In genomic region chr7:79147011-79147837, GRCm38 (mm10) we compare ENCODE assay signal across 10 mouse cellular contexts. TPM values are rescaled to one million over a fixed set of nuclear protein-coding genes. Genes with fewer than 3 reads are reported as not detected.
DNase-seq lines count a peak whose midpoint lies in the region; ATAC-seq and TF ChIP-seq lines count a peak whose summit lies in the region.
"Had no signal": no experiment of that assay in that cellular context is flagged by ENCODE, and none has a peak within 500 bp of the region (broad histone marks: within the 10 kb centered on the region; RNA-seq: fewer than 3 reads in every experiment).

No protein-coding gene starts in this region.

- WGBS in forebrain, embryonic 15.5 days: 50% methylated on average over 12 of the region's 12 CpGs
- WGBS in midbrain, embryonic 11.5 days: 57% methylated on average over 12 of the region's 12 CpGs

- H3K4me2 ChIP-seq in forebrain, embryonic 15.5 days (replicated peaks): peak overlapping the region; percentile 92
- H3K4me2 ChIP-seq in midbrain, embryonic 11.5 days: peak overlapping the region; percentile 61

- no peak for DNase-seq in layer of hippocampus, adult 2 months (ENCODE audit: low spot score in 2 of 2)
- no peak for DNase-seq in layer of hippocampus, adult 9-11 months
- peak; percentile 72 for DNase-seq in hindlimb bud, embryonic 11.5 days (ENCODE audit: extremely low spot score, low read depth, low spot score)
- peak; percentile 78 for DNase-seq in midbrain, embryonic 11.5 days (ENCODE audit: low spot score, missing footprints)
- no peak for DNase-seq in spleen, adult 18-20 months
- DNase-seq in cerebellum, postnatal 14 days: no peak

- no peak for TF ChIP-seq CTCF in layer of hippocampus, adult 2 months (conservative IDR thresholded peaks at IDR 0.05)

- peak overlapping the region; percentile 79 for H3K4me3 ChIP-seq in layer of hippocampus, adult 2 months
- peak overlapping the region; percentile 64 for H3K4me3 ChIP-seq in forebrain, embryonic 15.5 days
- no peak overlapping the region for H3K4me3 ChIP-seq in midbrain, embryonic 11.5 days (ENCODE audit: low read depth, low read length)

- H3K9me3 ChIP-seq in forebrain, embryonic 15.5 days: no peaks in the 10 kb centered on the region
- no peaks in the 10 kb centered on the region for H3K9me3 ChIP-seq in midbrain, embryonic 11.5 days (ENCODE audit: control insufficient read depth, low read length)
- H3K9me3 ChIP-seq: G1E had no signal

- H3K9ac ChIP-seq in forebrain, embryonic 15.5 days (replicated peaks): peak overlapping the region; percentile 35
- no peak overlapping the region for H3K9ac ChIP-seq in midbrain, embryonic 11.5 days (ENCODE audit: low read length)

- no peaks in the 10 kb centered on the region for H3K27me3 ChIP-seq in forebrain, embryonic 15.5 days
- H3K27me3 ChIP-seq in midbrain, embryonic 11.5 days (ENCODE audit: control insufficient read depth, insufficient read depth, low read length): no peaks in the 10 kb centered on the region

- ATAC-seq in forebrain, embryonic 15.5 days (replicated peaks): no peak
- no peak for ATAC-seq in midbrain, embryonic 11.5 days (ENCODE audit: low FRiP score)
- ATAC-seq in erythroid progenitor cell, adult 5-6 weeks (replicated peaks; ENCODE audit: low FRiP score, poor library complexity, severe bottlenecking): no peak

- H3K4me1 ChIP-seq in forebrain, embryonic 15.5 days: peaks cover 25% of the 10 kb centered on the region
- peaks cover 13% of the 10 kb centered on the region for H3K4me1 ChIP-seq in midbrain, embryonic 11.5 days (ENCODE audit: control insufficient read depth, insufficient read depth, low read length)

- no peak overlapping the region for H3K27ac ChIP-seq in layer of hippocampus, adult 2 months
- H3K27ac ChIP-seq in forebrain, embryonic 15.5 days (replicated peaks): no peak overlapping the region
- H3K27ac ChIP-seq in midbrain, embryonic 11.5 days (ENCODE audit: low read depth, low read length): no peak overlapping the region
- H3K27ac ChIP-seq: macrophage had no signal

- H3K36me3 ChIP-seq in forebrain, embryonic 15.5 days: no peaks in the 10 kb centered on the region
- no peaks in the 10 kb centered on the region for H3K36me3 ChIP-seq in midbrain, embryonic 11.5 days (ENCODE audit: control insufficient read depth, insufficient read depth, low read length)
- H3K36me3 ChIP-seq: G1E had no signal

RNA-seq across cellular contexts. Expression of gene Mfge8, which starts 1.6 kb away (rescaled TPM):
- total RNA-seq in layer of hippocampus, adult 2 months (2021): 100 to 1,000 TPM; 170 TPM
- 166 and 192 TPM in 2 replicates for polyA plus RNA-seq in forebrain, embryonic 15.5 days (2015; fragmentation: Nextera tagmentation; extraction: Ambion mirVana)
- 70.6 and 76.9 TPM in 2 replicates for polyA plus RNA-seq in midbrain, embryonic 11.5 days (2014; fragmentation: Nextera tagmentation; extraction: Ambion mirVana)
- 1.1 and 2.5 TPM in 2 replicates for total RNA-seq in erythroid progenitor cell, adult 5-6 weeks (2015; ENCODE audit: low replicate concordance)
- total RNA-seq in erythroid progenitor cell, adult 5-6 weeks (2017; ENCODE audit: low replicate concordance): 5.8 TPM in 1 of 2 replicates, not detected in the other

RNA-seq across cellular contexts. Expression of gene Hapln3, which starts 16.4 kb away (rescaled TPM):
- 1 to 10 TPM; 2.5 to 3.4 TPM for total RNA-seq in layer of hippocampus, adult 2 months (2021)
- polyA plus RNA-seq in forebrain, embryonic 15.5 days (2015; fragmentation: Nextera tagmentation; extraction: Ambion mirVana): 2.5 and 3.0 TPM in 2 replicates
- 2.1 and 2.7 TPM in 2 replicates for polyA plus RNA-seq in midbrain, embryonic 11.5 days (2014; fragmentation: Nextera tagmentation; extraction: Ambion mirVana)
- total RNA-seq in erythroid progenitor cell, adult 5-6 weeks (2015; ENCODE audit: low replicate concordance): not detected in 2 replicates
- not detected in 2 replicates for total RNA-seq in erythroid progenitor cell, adult 5-6 weeks (2017; ENCODE audit: low replicate concordance)
- polyA plus RNA-seq: G1E, macrophage had no signal

Comparison
In these comparisons a context has a peak if more than half of its experiments do, and no peak if none do; other contexts are left out.
1. DNase-seq: peak in hindlimb bud, embryonic 11.5 days (single experiment) and midbrain, embryonic 11.5 days (single experiment); none in layer of hippocampus, adult 2 months (0 of 2), layer of hippocampus, adult 9-11 months (single experiment), spleen, adult 18-20 months (0 of 2) and cerebellum, postnatal 14 days (0 of 2).
2. RNA of gene Mfge8, which starts 1.6 kb away (total RNA-seq): 170 TPM in layer of hippocampus, adult 2 months; 1.1 to 5.8 TPM in erythroid progenitor cell, adult 5-6 weeks; every median in the first group is over 10 times any median in the second.